Mouse (Mus musculus): Measurements from ENCODE around the gene Slc40a1. TPM values are rescaled to one million over a fixed set of nuclear protein-coding genes. Genes with fewer than 3 reads are reported as not detected.

Gene Slc40a1
- total and polyA plus RNA-seq, 2 experiments from 2014 or later = 13.9 to 28.7 TPM

GRCm38 (mm10) chr1:45886800-45887199 lies 39.5 kb downstream of the Slc40a1 start:
- Histone ChIP-seq H3K4me2 (ENCODE audit: low read depth) (no peak overlapping the region), H3K36me3 (ENCODE audit: insufficient read depth) (no peaks in the 10 kb centered on the region), H3K27ac (ENCODE audit: low read depth, low read length) (no peak overlapping the region), H3K4me3 (ENCODE audit: low read depth, low read length) (no peak overlapping the region), H3K9me3 (ENCODE audit: low read length) (no peaks in the 10 kb centered on the region), H3K4me1 (ENCODE audit: insufficient read depth) (no peaks in the 10 kb centered on the region), H3K9ac (no peak overlapping the region), H3K27me3 (ENCODE audit: insufficient read depth, low read length) (no peaks in the 10 kb centered on the region)
- ATAC-seq (no peak), DNase-seq (no peak)
- 92% methylated on average over 9 of the region's 9 CpGs for WGBS
- no peak for TF ChIP-seq CTCF (IDR thresholded peaks at IDR 0.05; ENCODE audit: low read depth)

- ATAC-seq = no peak
Measured at GRCm38 (mm10) chr1:45883378-45883777, 42.9 kb downstream of the Slc40a1 start.

GRCm38 (mm10) chr1:45882076-45882475 lies 44.2 kb downstream of the Slc40a1 start:
- H3K4me2 ChIP-seq (ENCODE audit: low read depth) = no peak overlapping the region
- 49% methylated on average over 6 of the region's 6 CpGs for WGBS
- TF ChIP-seq CTCF (IDR thresholded peaks at IDR 0.05; ENCODE audit: low read depth) = no peak
- DNase-seq (no peak), ATAC-seq (no peak)
- no peak overlapping the region for H3K9ac ChIP-seq
- H3K27me3 ChIP-seq (ENCODE audit: insufficient read depth, low read length) = no peaks in the 10 kb centered on the region
- no peaks in the 10 kb centered on the region for H3K4me1 ChIP-seq (ENCODE audit: insufficient read depth)
- H3K27ac ChIP-seq (ENCODE audit: low read depth, low read length) = no peak overlapping the region
- no peak overlapping the region for H3K4me3 ChIP-seq (ENCODE audit: low read depth, low read length)
- no peaks in the 10 kb centered on the region for H3K36me3 ChIP-seq (ENCODE audit: insufficient read depth)
- H3K9me3 ChIP-seq (ENCODE audit: low read length) = no peaks in the 10 kb centered on the region

More at GRCm38 (mm10) chr1:45883378-45883777, 42.9 kb downstream of the Slc40a1 start:
- Histone ChIP-seq H3K27me3 (ENCODE audit: insufficient read depth, low read length) (no peaks in the 10 kb centered on the region), H3K9ac (no peak overlapping the region), H3K4me2 (ENCODE audit: low read depth) (no peak overlapping the region), H3K4me3 (ENCODE audit: low read depth, low read length) (no peak overlapping the region), H3K36me3 (ENCODE audit: insufficient read depth) (no peaks in the 10 kb centered on the region), H3K4me1 (ENCODE audit: insufficient read depth) (no peaks in the 10 kb centered on the region), H3K27ac (ENCODE audit: low read depth, low read length) (no peak overlapping the region), H3K9me3 (ENCODE audit: low read length) (no peaks in the 10 kb centered on the region)
- TF ChIP-seq CTCF (IDR thresholded peaks at IDR 0.05; ENCODE audit: low read depth) = no peak
- no peak for DNase-seq

GRCm38 (mm10) chr1:45881228-45881832 lies 45.0 kb downstream of the Slc40a1 start:
- WGBS = 84% methylated on average over 3 of the region's 3 CpGs
- H3K27ac ChIP-seq (ENCODE audit: low read depth, low read length) = no peak overlapping the region
- H3K36me3 ChIP-seq (ENCODE audit: insufficient read depth) = no peaks in the 10 kb centered on the region
- no peak overlapping the region for H3K4me3 ChIP-seq (ENCODE audit: low read depth, low read length)
- ATAC-seq (no peak), DNase-seq (no peak)
- no peak for TF ChIP-seq CTCF (IDR thresholded peaks at IDR 0.05; ENCODE audit: low read depth)
- H3K4me1 ChIP-seq (ENCODE audit: insufficient read depth) = no peaks in the 10 kb centered on the region
- H3K27me3 ChIP-seq (ENCODE audit: insufficient read depth, low read length) = no peaks in the 10 kb centered on the region
- no peak overlapping the region for H3K4me2 ChIP-seq (ENCODE audit: low read depth)
- no peak overlapping the region for H3K9ac ChIP-seq
- no peaks in the 10 kb centered on the region for H3K9me3 ChIP-seq (ENCODE audit: low read length)

- no peak for DNase-seq
- 89% methylated on average over 3 of the region's 3 CpGs for WGBS
- Histone ChIP-seq H3K4me1 (ENCODE audit: insufficient read depth) (no peaks in the 10 kb centered on the region), H3K4me3 (ENCODE audit: low read depth, low read length) (no peak overlapping the region), H3K4me2 (ENCODE audit: low read depth) (no peak overlapping the region), H3K27me3 (ENCODE audit: insufficient read depth, low read length) (no peaks in the 10 kb centered on the region), H3K27ac (ENCODE audit: low read depth, low read length) (no peak overlapping the region), H3K9ac (no peak overlapping the region), H3K9me3 (ENCODE audit: low read length) (no peaks in the 10 kb centered on the region), H3K36me3 (ENCODE audit: insufficient read depth) (no peaks in the 10 kb centered on the region)
- ATAC-seq = no peak
- TF ChIP-seq CTCF (IDR thresholded peaks at IDR 0.05; ENCODE audit: low read depth) = no peak
Measured at GRCm38 (mm10) chr1:45877463-45877862, 48.9 kb downstream of the Slc40a1 start.

- H3K9me3 ChIP-seq (ENCODE audit: low read length) = no peaks in the 10 kb centered on the region
- no peak overlapping the region for H3K4me3 ChIP-seq (ENCODE audit: low read depth, low read length)
- ATAC-seq (no peak), DNase-seq (no peak)
- H3K27me3 ChIP-seq (ENCODE audit: insufficient read depth, low read length) = no peaks in the 10 kb centered on the region
- TF ChIP-seq CTCF (IDR thresholded peaks at IDR 0.05; ENCODE audit: low read depth) = no peak
- no peaks in the 10 kb centered on the region for H3K4me1 ChIP-seq (ENCODE audit: insufficient read depth)
- H3K36me3 ChIP-seq (ENCODE audit: insufficient read depth) = no peaks in the 10 kb centered on the region
- H3K9ac ChIP-seq = no peak overlapping the region
- 90% methylated on average over 6 of the region's 6 CpGs for WGBS
- no peak overlapping the region for H3K27ac ChIP-seq (ENCODE audit: low read depth, low read length)
- no peak overlapping the region for H3K4me2 ChIP-seq (ENCODE audit: low read depth)
Measured at GRCm38 (mm10) chr1:45876450-45877198, 49.7 kb downstream of the Slc40a1 start.

GRCm38 (mm10) chr1:45875640-45876039 lies 50.7 kb downstream of the Slc40a1 start:
- H3K9me3 ChIP-seq (ENCODE audit: low read length) = no peaks in the 10 kb centered on the region
- no peaks in the 10 kb centered on the region for H3K36me3 ChIP-seq (ENCODE audit: insufficient read depth)
- no peak for TF ChIP-seq CTCF (IDR thresholded peaks at IDR 0.05; ENCODE audit: low read depth)
- no peaks in the 10 kb centered on the region for H3K27me3 ChIP-seq (ENCODE audit: insufficient read depth, low read length)
- no peak overlapping the region for H3K4me3 ChIP-seq (ENCODE audit: low read depth, low read length)
- H3K4me1 ChIP-seq (ENCODE audit: insufficient read depth) = no peaks in the 10 kb centered on the region
- H3K27ac ChIP-seq (ENCODE audit: low read depth, low read length) = no peak overlapping the region
- ATAC-seq (no peak), DNase-seq (no peak)
- WGBS = 79% methylated on average over 2 of the region's 2 CpGs
- no peak overlapping the region for H3K4me2 ChIP-seq (ENCODE audit: low read depth)
- H3K9ac ChIP-seq = no peak overlapping the region
